Mouse (Mus musculus) spleen, postnatal 0 days (tissue): Measurements from ENCODE around the gene Usp29. TPM values are rescaled to one million over a fixed set of nuclear protein-coding genes. Genes with fewer than 3 reads are reported as not detected.

Experiments
- microRNA counts: library from miRNA; unstranded; fragments of <30 nt; microRNA quantifications from one replicate; lab custom pipeline; 2015
- polyA plus RNA-seq: library from polyadenylated mRNA; unstranded; fragments of >200 nt; fragmentation: Nextera tagmentation; extraction: Ambion mirVana; gene quantifications from 2 replicates; pipeline ENCODE4 v1.2.1, GENCODE M21; 2015

The Usp29 gene
- 0.24 and 0.30 TPM in 2 replicates for polyA plus RNA-seq

DNA sequence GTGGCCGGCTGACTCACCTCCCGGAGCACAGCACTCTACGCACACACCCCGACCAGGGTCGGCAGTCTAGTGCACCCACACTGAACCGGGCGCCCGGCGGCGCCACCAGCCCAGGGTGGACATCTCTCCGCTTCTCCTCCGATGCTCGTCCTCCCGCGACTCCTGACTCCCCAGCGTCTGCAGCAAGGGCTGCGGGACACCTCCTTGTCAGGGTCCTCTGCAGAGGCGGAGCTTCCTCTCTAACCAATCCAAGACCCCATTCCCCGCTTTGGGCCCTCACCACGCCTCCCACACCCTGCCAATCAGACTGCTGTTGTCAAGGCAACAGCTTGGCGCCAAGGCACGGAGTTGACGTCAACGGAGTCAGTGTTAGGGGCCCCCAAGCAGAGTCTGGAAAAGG is at the start of gene Usp29, which contains the start of gene Peg3:
Gene Usp29, plus strand, starts transcription at position 338 of the 400 bp plus-strand sequence.
Gene Peg3, minus strand, starts transcription at position 191 of the 400 bp plus-strand sequence.

GRCm38 (mm10) chr7:6696241-6697045 is 33.9 kb upstream of the Usp29 start, which contains the start of gene Zim1:
Gene Zim1, minus strand, starts transcription at chr7:6696450.

DNA sequence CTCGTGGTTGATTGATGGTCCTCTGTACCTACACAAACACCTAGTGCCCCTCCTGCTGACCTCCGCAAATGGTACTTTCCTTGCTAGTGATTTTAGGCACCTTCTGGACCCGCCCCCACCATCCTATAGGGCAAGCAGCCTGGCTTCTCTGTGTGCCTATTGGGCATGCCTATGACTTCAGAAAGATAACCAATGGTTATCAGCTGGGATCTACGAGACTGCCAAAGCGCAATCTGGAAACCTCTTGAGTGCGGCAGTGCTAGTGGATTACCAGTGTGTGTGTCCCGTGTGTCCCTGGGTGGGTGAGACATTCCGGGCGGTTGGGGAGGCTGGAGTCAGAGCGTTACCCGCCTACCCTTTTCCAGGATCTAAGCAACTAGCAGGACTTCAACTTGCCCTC is 264.9 kb downstream of the Usp29 start, which contains the start of gene Aurkc:
Gene Aurkc, plus strand, starts transcription at position 50 of the 400 bp plus-strand sequence.

MicroRNA genes within 50 kb of the gene (microRNA counts, 519-probe panel; counts per million panel counts)
- 88.3 counts per million for microRNA mmu-miR-3099 (lab: Ali Mortazavi, UCI)

Other genes with a start within 250 kb of the Usp29 start
- not detected in 2 replicates for gene Olfr5, start 243.6 kb upstream of the Usp29 start, polyA plus RNA-seq
- gene Olfr1347, start 230.8 kb upstream of the Usp29 start, polyA plus RNA-seq, result not detected in 2 replicates
- not detected in 2 replicates for gene Olfr1348, start 221.8 kb upstream of the Usp29 start, polyA plus RNA-seq
- gene Olfr1349, start 207.6 kb upstream of the Usp29 start, polyA plus RNA-seq, result not detected in 2 replicates
- gene Olfr1350, start 165.7 kb upstream of the Usp29 start, polyA plus RNA-seq, result not detected in 2 replicates
- gene Zim1, start 34.1 kb upstream of the Usp29 start, polyA plus RNA-seq, result 1.1 and 1.2 TPM in 2 replicates
- 18.2 and 25.5 TPM in 2 replicates for gene Peg3, start 147 bp upstream of the Usp29 start, polyA plus RNA-seq